Mouse (Mus musculus) heart, adult 2 months (tissue): ENCODE measurements at regions not wholly inside any gene's neighbourhood (a gene's known extent, or its start where the extent isn't known, plus 50 kb on each side); places are given as distances from the start of the nearest gene placed in this dataset.

Experiments
- CTCF ChIP-seq: fragments of 200-600 bp; IDR thresholded peaks from 2 replicates; pipeline ENCODE4 v1.8.1; 2022; ENCODE audit warnings: antibody characterized with exemption, mild to moderate bottlenecking, moderate library complexity
- POLR2A ChIP-seq: fragments of 200-500 bp; IDR thresholded peaks from 2 replicates; pipeline ENCODE4 v1.6.1; 2011; ENCODE audit warnings: mild to moderate bottlenecking, low read depth, low read length, control low read depth; ENCODE audit not compliant: insufficient read depth

GRCm38 (mm10) chr8:116344590-116345222 is 160.1 kb upstream of the Dynlrb2 start:
- TF ChIP-seq CTCF = no peak
- TF ChIP-seq POLR2A = no peak
